Mouse (Mus musculus) cortical plate, adult 2 months (tissue): ENCODE results near the gene Aox3. TPM values are rescaled to one million over a fixed set of nuclear protein-coding genes. Genes with fewer than 3 reads are reported as not detected.

Experiments used
- H3K27ac ChIP-seq: fragments of 200-500 bp; 2 replicates; pipeline ENCODE4 v1.5.1; 2012; ENCODE audit warnings: low read length, control low read depth, inconsistent platforms; ENCODE audit not compliant: insufficient read depth
- H3K4me1 ChIP-seq: fragments of 200-500 bp; 2 replicates; pipeline ENCODE4 v1.6.1; 2011; ENCODE audit warnings: low read length; ENCODE audit not compliant: control insufficient read depth, insufficient read depth
- H3K4me3 ChIP-seq: fragments of 200-500 bp; 2 replicates; pipeline ENCODE4 v1.5.1; 2011; ENCODE audit warnings: mild to moderate bottlenecking, low read length, control low read depth; ENCODE audit not compliant: insufficient read depth
- CTCF ChIP-seq: fragments of 200-500 bp; IDR thresholded peaks from 2 replicates; pipeline ENCODE4 v1.5.1; 2011; ENCODE audit warnings: mild to moderate bottlenecking, control low read depth, low read length; ENCODE audit not compliant: insufficient read depth; ENCODE audit errors: extremely low read depth
- POLR2A ChIP-seq: fragments of 200-500 bp; IDR thresholded peaks from 2 replicates; pipeline ENCODE4 v1.6.1; 2011; ENCODE audit warnings: mild to moderate bottlenecking, low read length, control low read depth; ENCODE audit not compliant: insufficient read depth; ENCODE audit errors: extremely low read depth
- polyA plus RNA-seq: library from polyadenylated mRNA; depleted of rRNA; stranded (reverse); fragments of >200 nt; gene quantifications from 2 replicates; pipeline ENCODE4 v1.2.3, GENCODE M21; 2012

The Aox3 gene
- polyA plus RNA-seq, 1 experiment: 1.2 TPM

DNA sequence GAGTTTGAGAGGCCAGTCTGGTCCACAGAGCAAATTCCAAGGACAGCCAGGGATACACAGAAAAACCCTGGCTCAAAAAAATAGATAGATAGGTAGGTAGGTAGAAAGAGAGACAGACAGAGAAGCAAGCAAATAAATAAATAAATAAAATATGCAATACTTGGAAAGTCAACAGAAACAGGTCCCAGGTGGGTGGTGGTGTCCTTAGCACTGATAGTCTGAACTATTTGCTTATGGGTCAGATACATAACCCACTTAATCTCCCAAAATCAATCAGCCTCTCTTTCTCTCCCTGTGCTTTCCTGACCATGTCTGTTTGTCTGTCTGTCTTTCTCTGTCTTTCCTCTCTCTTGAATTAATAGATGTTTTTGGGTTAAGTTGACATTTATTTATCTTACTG, 35.0 kb upstream of the Aox3 start:
- no peak overlapping the region for H3K4me3 ChIP-seq
- H3K27ac ChIP-seq: no peak overlapping the region
- H3K4me1 ChIP-seq: no peaks in the 10 kb centered on the region
- TF ChIP-seq POLR2A: no peak
- TF ChIP-seq CTCF: no peak

DNA sequence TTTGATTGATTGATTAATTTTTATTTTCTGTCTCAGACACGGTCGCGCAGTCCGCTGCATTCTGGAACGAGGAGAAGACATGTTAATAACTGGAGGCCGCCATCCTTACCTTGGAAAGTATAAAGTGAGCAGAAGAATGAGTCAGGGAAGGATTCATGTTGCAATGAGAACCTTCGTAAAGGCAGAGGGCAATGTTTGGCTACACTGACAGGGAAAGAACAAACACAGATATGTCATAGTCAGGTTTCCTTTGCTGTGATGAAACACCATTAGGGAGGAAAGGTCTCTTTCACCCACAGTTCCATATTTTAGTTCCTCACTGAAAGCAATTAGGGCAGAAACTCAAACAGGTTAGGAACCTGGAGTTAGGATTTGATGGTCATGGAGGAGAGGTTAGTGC, 34.5 kb upstream of the Aox3 start:
- no peaks in the 10 kb centered on the region for H3K4me1 ChIP-seq
- no peak overlapping the region for H3K27ac ChIP-seq
- TF ChIP-seq CTCF (no peak), POLR2A (no peak)
- no peak overlapping the region for H3K4me3 ChIP-seq

DNA sequence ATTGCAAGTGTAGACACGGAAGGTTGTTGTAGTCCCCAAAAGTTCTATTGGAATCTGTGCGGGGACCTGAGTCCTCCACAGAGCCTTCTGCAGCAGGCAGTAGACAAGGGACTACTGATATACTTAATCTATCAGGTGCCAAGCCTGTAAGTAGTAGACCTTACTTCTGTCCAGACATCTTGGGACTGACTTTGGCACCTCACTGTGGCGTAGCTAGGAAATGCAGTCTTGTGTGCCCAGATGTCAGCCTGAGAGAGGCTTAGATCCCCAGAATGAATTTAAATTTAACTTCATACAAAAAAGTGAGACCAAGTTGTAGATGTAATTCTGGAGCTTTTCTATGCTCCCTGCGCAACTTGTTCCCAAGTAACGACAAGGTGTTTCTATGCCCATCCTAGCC, 33.2 kb upstream of the Aox3 start:
- Histone ChIP-seq H3K4me3 (no peak overlapping the region), H3K27ac (no peak overlapping the region), H3K4me1 (no peaks in the 10 kb centered on the region)
- TF ChIP-seq POLR2A: no peak
- TF ChIP-seq CTCF: peak; percentile 28; the same call in 1 of the 2 replicates

DNA sequence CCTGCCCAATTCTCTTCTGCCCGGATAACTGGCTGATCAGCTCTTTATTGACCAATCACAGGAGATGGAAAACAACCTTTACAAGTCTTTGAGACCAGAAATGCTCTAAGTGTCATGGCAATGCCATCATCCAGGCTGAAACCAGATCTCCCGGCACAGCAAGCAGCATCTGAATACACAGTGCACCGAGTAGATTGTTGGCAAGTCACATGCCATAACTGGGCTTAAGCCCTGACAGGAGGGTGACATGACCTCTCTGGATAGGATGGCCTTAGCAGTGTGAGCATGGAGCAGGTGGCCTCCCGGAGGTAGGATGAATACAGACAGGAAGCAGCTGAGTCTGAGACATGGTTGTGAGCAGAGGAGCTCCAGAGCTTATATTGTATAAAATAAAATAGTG, 32.5 kb upstream of the Aox3 start:
- TF ChIP-seq CTCF (no peak), POLR2A (no peak)

DNA sequence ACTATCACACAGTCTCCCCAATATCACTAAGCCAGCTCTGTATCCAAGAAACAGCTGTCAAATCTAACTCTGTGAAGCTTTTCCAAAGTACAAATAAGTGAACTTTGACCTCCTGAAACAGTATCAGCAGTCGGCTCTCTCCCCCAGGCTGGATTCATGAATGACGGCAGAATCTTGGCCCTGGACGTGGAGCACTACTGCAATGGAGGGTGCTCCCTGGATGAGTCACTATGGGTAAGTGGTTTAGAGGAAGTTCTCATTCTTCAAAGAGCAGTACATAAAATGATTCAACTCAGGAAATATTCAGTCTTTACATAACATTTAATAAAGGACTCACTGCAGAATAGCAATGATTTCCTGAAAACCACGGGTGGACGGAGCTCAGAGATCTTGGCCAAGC, 31.6 kb upstream of the Aox3 start:
- H3K27ac ChIP-seq: no peak overlapping the region
- no peaks in the 10 kb centered on the region for H3K4me1 ChIP-seq
- no peak overlapping the region for H3K4me3 ChIP-seq
- TF ChIP-seq CTCF (no peak), POLR2A (no peak)

More for the DNA sequence above, 32.5 kb upstream of the Aox3 start:
- Histone ChIP-seq H3K4me3 (no peak overlapping the region), H3K27ac (no peak overlapping the region), H3K4me1 (no peaks in the 10 kb centered on the region)

DNA sequence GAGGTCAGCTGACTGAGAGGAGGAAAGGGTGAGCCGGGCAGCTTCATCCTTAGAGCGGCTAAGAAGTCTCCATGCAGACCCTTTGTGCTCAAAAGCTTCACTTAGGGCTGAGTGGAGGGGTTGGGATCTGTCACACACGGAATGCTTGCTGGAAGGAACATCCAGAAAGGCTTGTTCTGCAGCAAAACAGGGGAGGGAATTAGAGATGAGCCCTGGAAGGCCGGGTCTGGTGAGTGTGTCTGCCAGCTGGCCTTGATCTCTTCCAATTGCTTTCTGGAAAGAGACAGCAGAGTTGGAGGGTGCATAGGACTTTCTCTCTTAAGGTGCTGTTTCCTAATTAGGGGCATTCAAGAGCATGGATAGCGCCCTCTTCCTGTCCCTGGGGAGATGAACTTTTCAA, 23.6 kb upstream of the Aox3 start:
- H3K4me3 ChIP-seq: no peak overlapping the region
- H3K27ac ChIP-seq: no peak overlapping the region
- no peaks in the 10 kb centered on the region for H3K4me1 ChIP-seq
- TF ChIP-seq CTCF: no peak

DNA sequence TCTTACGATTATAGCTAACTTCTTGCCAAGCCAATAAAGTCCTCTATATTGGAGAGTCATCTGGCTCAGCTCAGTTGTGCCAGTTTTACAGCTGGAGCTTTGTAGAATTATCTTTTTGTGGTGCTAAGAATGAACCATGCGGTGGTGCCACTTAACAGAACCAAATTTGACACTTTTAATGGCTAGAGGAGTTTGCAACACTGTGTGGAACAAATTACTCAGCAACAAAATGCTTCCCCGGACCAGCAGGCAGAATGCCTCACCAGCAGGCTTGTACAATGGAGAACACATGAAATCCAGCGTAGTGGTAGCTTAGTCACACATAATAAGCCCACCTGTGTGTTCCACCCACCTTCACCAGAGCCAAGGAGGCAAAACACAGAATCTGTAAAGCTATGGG, 22.7 kb upstream of the Aox3 start:
- H3K4me3 ChIP-seq: no peak overlapping the region
- no peaks in the 10 kb centered on the region for H3K4me1 ChIP-seq
- no peak overlapping the region for H3K27ac ChIP-seq
- TF ChIP-seq CTCF (no peak), POLR2A (no peak)

DNA sequence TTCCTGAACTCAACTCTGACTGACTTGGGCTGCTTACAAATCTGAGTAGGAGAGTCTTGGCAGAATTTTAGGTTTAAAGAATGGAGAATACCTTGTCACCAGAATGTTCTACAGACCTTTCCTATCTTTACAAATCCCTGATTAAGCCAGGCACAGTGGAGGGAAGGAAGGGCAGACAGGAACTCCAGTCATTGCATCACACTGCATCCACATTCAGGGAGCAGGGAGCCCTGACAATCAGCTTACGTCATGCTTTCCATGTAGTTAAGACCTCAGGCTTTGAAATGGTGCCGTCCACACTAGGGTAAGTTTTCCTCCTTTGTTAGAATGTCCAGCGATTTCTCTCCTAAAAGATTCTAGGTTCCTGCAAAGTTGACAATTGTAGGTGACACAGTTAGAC, 21.7 kb upstream of the Aox3 start:
- TF ChIP-seq CTCF (no peak), POLR2A (no peak)
- no peaks in the 10 kb centered on the region for H3K4me1 ChIP-seq
- no peak overlapping the region for H3K27ac ChIP-seq
- no peak overlapping the region for H3K4me3 ChIP-seq

DNA sequence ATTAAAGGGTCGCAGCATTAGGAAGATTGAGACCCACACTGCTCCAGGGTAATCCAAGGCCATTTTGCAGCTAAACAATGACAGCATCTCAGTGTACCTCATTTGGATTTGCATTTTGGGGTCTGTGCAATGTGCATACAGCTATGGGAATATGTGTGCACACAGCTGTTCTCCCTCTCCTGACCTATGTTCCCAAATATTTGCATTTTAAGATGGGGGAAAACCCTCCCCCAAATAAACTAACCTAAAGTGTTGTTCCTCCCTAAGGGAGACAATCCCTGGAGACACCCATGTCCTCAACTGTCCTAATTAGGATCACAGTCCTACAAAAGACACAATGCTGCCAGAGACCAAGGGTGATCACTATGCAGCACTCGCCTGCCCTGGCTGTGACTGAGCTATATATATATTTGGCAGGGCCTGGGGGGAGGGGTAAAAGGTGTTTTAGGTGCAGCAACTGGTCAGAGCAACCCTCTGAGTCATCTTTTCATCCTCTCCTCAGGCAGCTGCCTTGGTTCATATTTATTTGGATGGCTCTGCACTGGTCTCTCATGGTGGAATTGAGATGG, 20.9 kb upstream of the Aox3 start:
- Histone ChIP-seq H3K4me3 (no peak overlapping the region), H3K4me1 (no peaks in the 10 kb centered on the region), H3K27ac (no peak overlapping the region)
- TF ChIP-seq POLR2A: no peak
- TF ChIP-seq CTCF: no peak

DNA sequence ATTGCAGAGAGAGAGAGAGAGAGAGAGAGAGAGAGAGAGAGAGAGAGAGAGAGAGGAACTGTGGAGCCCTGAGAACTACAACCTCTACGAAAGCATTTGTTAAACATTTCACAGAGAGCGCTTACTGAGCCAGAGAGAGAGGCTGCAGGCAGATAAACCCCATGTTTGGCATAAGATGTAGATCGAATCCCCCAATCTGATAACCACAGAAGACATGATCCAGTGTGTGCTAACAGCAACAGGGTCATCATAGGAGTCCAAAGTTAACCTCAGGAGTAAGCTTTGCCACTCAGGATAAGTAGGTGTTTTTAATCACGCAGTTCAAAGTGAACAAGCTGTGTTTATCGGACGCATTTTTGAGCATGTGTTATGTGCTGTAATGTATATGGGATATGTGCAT, 15.6 kb upstream of the Aox3 start:
- no peak overlapping the region for H3K27ac ChIP-seq
- H3K4me1 ChIP-seq: no peaks in the 10 kb centered on the region
- H3K4me3 ChIP-seq: no peak overlapping the region
- TF ChIP-seq CTCF: no peak
- TF ChIP-seq POLR2A: no peak
